Comparison of ENCODE assay signal across 20 mouse cellular contexts in genomic region chr5:117554505-117554904, GRCm38 (mm10).
DNase-seq lines count a peak whose midpoint lies in the region; ATAC-seq and TF ChIP-seq lines count a peak whose summit lies in the region.
"Had no signal": no experiment of that assay in that cellular context is flagged by ENCODE, and none has a peak within 500 bp of the region (broad histone marks: within the 10 kb centered on the region; RNA-seq: fewer than 3 reads in every experiment).

No protein-coding gene starts in this region.

- H3K27ac ChIP-seq in neural tube, embryonic 13.5 days (replicated peaks) = no peak overlapping the region
- H3K27ac ChIP-seq in stomach, postnatal 0 days (replicated peaks) = no peak overlapping the region
- H3K27ac ChIP-seq: embryonic facial prominence, embryonic 10.5 days; embryonic facial prominence, embryonic 12.5 days; forebrain, embryonic 13.5 days; forebrain, embryonic 15.5 days had no signal

- no peak for DNase-seq in neural tube, embryonic 10.5 days (ENCODE audit: extremely low spot score, low spot score)
- DNase-seq in G1E (ENCODE audit: low spot score) = no peak
- no peak for DNase-seq in stomach, postnatal 0 days (ENCODE audit: low spot score)
- DNase-seq in layer of hippocampus, postnatal 36 days = no peak
- no peak for DNase-seq in spleen, adult 18-20 months
- DNase-seq: adrenal gland, adult 8-10 months; adrenal gland, postnatal 14 days; adrenal gland, postnatal 36 days; cerebellum, adult 11-12 months; cerebellum, adult 2 months; cerebellum, adult 9-10 months; cerebellum, postnatal 10 days; forebrain, postnatal 0 days had no signal

- 86% methylated on average over 4 of the region's 4 CpGs for WGBS in neural tube, embryonic 13.5 days
- WGBS in stomach, postnatal 0 days = 76% methylated on average over 4 of the region's 4 CpGs

- no peaks in the 10 kb centered on the region for H3K27me3 ChIP-seq in neural tube, embryonic 13.5 days
- no peaks in the 10 kb centered on the region for H3K27me3 ChIP-seq in G1E (ENCODE audit: insufficient read depth, low read length)
- no peaks in the 10 kb centered on the region for H3K27me3 ChIP-seq in stomach, postnatal 0 days (ENCODE audit: control insufficient read depth, insufficient read depth, low read length)
- H3K27me3 ChIP-seq: embryonic facial prominence, embryonic 12.5 days; forebrain, embryonic 13.5 days; forebrain, embryonic 15.5 days had no signal

- TF ChIP-seq CTCF in G1E (IDR thresholded peaks at IDR 0.05; ENCODE audit: low read depth, low read length) = no peak
- no peak for TF ChIP-seq CTCF in stomach, postnatal 0 days (IDR thresholded peaks at IDR 0.05; ENCODE audit: low read depth)

- 0 out of 2 replicates have a peak, but pooled peaks have one; percentile 12 for ATAC-seq in neural tube, embryonic 13.5 days (ENCODE audit: low read depth)
- ATAC-seq in G1E (ENCODE audit: extremely low read depth, insufficient number of reproducible peaks, low FRiP score, poor library complexity, severe bottlenecking) = no peak
- ATAC-seq in stomach, postnatal 0 days (ENCODE audit: low FRiP score, low TSS enrichment) = peak; percentile 53; the same call in 1 of the 2 replicates
- ATAC-seq: activated CD4-positive, CD25-positive, alpha-beta regulatory T cell, adult 4 months; forebrain, embryonic 13.5 days; forebrain, embryonic 15.5 days; forebrain, postnatal 0 days; Patski had no signal

- H3K4me2 ChIP-seq in neural tube, embryonic 13.5 days = no peak overlapping the region
- no peak overlapping the region for H3K4me2 ChIP-seq in stomach, postnatal 0 days (replicated peaks; ENCODE audit: low read depth)
- H3K4me2 ChIP-seq: embryonic facial prominence, embryonic 12.5 days; forebrain, embryonic 13.5 days; forebrain, embryonic 15.5 days had no signal

- H3K36me3 ChIP-seq in neural tube, embryonic 13.5 days = 0 out of 2 replicates have a peak, but pooled peaks cover 7% of the 10 kb centered on the region
- H3K36me3 ChIP-seq in G1E (replicated peaks) = no peaks in the 10 kb centered on the region
- H3K36me3 ChIP-seq in stomach, postnatal 0 days (ENCODE audit: control insufficient read depth, insufficient read depth, low read length) = no peaks in the 10 kb centered on the region
- H3K36me3 ChIP-seq: embryonic facial prominence, embryonic 10.5 days; embryonic facial prominence, embryonic 12.5 days; forebrain, embryonic 15.5 days had no signal

- H3K9me3 ChIP-seq in neural tube, embryonic 13.5 days = no peaks in the 10 kb centered on the region
- peaks cover 85% of the 10 kb centered on the region for H3K9me3 ChIP-seq in G1E (replicated peaks)
- no peaks in the 10 kb centered on the region for H3K9me3 ChIP-seq in stomach, postnatal 0 days (ENCODE audit: control insufficient read depth, low read length)
- H3K9me3 ChIP-seq: embryonic facial prominence, embryonic 12.5 days; forebrain, embryonic 13.5 days; forebrain, embryonic 15.5 days had no signal

- H3K9ac ChIP-seq in neural tube, embryonic 13.5 days = no peak overlapping the region
- H3K9ac ChIP-seq in stomach, postnatal 0 days (ENCODE audit: low read length) = no peak overlapping the region
- H3K9ac ChIP-seq: embryonic facial prominence, embryonic 12.5 days; forebrain, embryonic 13.5 days; forebrain, embryonic 15.5 days; forebrain, postnatal 0 days had no signal

- no peaks in the 10 kb centered on the region for H3K4me1 ChIP-seq in neural tube, embryonic 13.5 days (replicated peaks)
- no peaks in the 10 kb centered on the region for H3K4me1 ChIP-seq in G1E (ENCODE audit: insufficient read depth, low read depth, low read length)
- no peaks in the 10 kb centered on the region for H3K4me1 ChIP-seq in stomach, postnatal 0 days (replicated peaks; ENCODE audit: control insufficient read depth, insufficient read depth)
- H3K4me1 ChIP-seq: embryonic facial prominence, embryonic 10.5 days; embryonic facial prominence, embryonic 12.5 days; forebrain, embryonic 15.5 days had no signal

- H3K4me3 ChIP-seq in neural tube, embryonic 13.5 days = no peak overlapping the region
- peak overlapping the region; percentile 39; the same call in 1 of the 2 replicates for H3K4me3 ChIP-seq in G1E (ENCODE audit: low read depth, low read length)
- no peak overlapping the region for H3K4me3 ChIP-seq in stomach, postnatal 0 days (ENCODE audit: low read depth, low read length)
- H3K4me3 ChIP-seq: embryonic facial prominence, embryonic 10.5 days; embryonic facial prominence, embryonic 12.5 days; forebrain, embryonic 13.5 days; forebrain, embryonic 15.5 days had no signal

- TF ChIP-seq EP300 in stomach, postnatal 0 days (optimal IDR thresholded peaks at IDR 0.05) = no peak
